32 mouse cellular contexts compared by ENCODE assay signal in the genomic region with DNA sequence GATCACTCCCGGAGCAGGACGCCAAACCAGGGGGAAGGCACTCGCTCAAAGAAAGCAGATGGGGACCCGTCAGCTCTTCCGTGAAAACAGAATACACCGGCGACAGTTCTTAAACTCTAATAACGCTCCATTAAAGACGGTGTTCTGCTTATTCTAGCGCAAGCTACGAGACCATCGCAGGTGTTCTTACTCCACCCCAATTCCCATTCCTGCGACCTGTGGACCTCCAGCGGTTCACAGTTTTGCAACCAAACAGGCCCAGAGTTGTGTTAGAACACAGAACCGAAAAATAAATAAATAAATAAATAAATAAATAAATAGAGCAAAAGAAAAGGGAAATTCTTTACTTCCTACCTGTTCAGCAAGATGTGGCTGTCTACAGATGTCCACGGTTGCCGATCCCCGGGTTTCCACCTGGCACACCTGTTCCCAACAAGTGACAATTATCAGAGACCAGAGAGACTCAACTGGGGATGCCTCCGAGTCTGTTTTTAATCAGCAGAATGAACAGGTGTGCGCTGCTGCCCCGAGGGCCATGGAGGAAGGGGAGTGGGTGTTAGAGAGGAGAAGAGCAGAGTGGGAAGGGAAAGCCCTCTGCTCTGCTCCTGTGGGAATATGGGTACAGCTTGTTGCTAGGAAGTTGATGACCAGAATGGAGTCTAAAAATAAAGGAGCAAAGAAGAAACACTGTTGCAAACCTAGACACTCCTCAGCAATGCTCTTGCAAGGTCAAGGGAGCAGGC. TPM values are rescaled to one million over a fixed set of nuclear protein-coding genes. Genes with fewer than 3 reads are reported as not detected.
"Had no signal": no experiment of that assay in that cellular context is flagged by ENCODE, and none has a peak within 500 bp of the region (broad histone marks: within the 10 kb centered on the region; RNA-seq: fewer than 3 reads in every experiment).

A gene (minus strand): TSS at position 51 of the 743 bp plus-strand sequence.

- H3K27me3 ChIP-seq: forebrain, embryonic 12.5 days; forebrain, embryonic 13.5 days; forebrain, embryonic 15.5 days had no signal

- H3K36me3 ChIP-seq: embryonic facial prominence, embryonic 12.5 days; embryonic facial prominence, embryonic 13.5 days; forebrain, embryonic 10.5 days; forebrain, embryonic 12.5 days; forebrain, embryonic 15.5 days; heart, embryonic 10.5 days had no signal

- H3K4me2 ChIP-seq: embryonic facial prominence, embryonic 12.5 days; embryonic facial prominence, embryonic 13.5 days; forebrain, embryonic 12.5 days; forebrain, embryonic 13.5 days; forebrain, embryonic 15.5 days; heart, embryonic 11.5 days had no signal

- DNase-seq: cerebellum, adult 2 months; cerebellum, adult 8-10 months; cerebellum, adult 9-10 months; cerebellum, adult 9-11 months; cerebellum, postnatal 10 days; cerebellum, postnatal 14 days; cerebellum, postnatal 25 days; cerebellum, postnatal 36 days; embryo, embryonic 11 days; forebrain, postnatal 0 days; gastrocnemius, adult 2 months; gastrocnemius, postnatal 10 days; gastrocnemius, postnatal 14 days; gastrocnemius, postnatal 25 days; gastrocnemius, postnatal 36 days; heart, adult 11 months; heart, adult 18-20 months had no signal

- H3K4me1 ChIP-seq: embryonic facial prominence, embryonic 12.5 days; embryonic facial prominence, embryonic 13.5 days; forebrain, embryonic 10.5 days; forebrain, embryonic 12.5 days; forebrain, embryonic 13.5 days; forebrain, embryonic 15.5 days had no signal

- H3K4me3 ChIP-seq: embryonic facial prominence, embryonic 12.5 days; embryonic facial prominence, embryonic 13.5 days; erythroblast, embryonic 14.5 days; forebrain, embryonic 10.5 days; forebrain, embryonic 12.5 days; forebrain, embryonic 13.5 days; forebrain, embryonic 15.5 days; gastrocnemius, adult 2 months; heart, embryonic 10.5 days had no signal

- H3K27ac ChIP-seq: embryonic facial prominence, embryonic 12.5 days; embryonic facial prominence, embryonic 13.5 days; forebrain, embryonic 10.5 days; forebrain, embryonic 12.5 days; forebrain, embryonic 13.5 days; forebrain, embryonic 15.5 days; gastrocnemius, adult 2 months; heart, embryonic 10.5 days had no signal

- ATAC-seq: forebrain, embryonic 13.5 days; forebrain, embryonic 14.5 days; forebrain, embryonic 15.5 days; forebrain, embryonic 16.5 days; forebrain, postnatal 0 days had no signal

- H3K9me3 ChIP-seq: embryonic facial prominence, embryonic 12.5 days; embryonic facial prominence, embryonic 13.5 days; forebrain, embryonic 10.5 days; forebrain, embryonic 12.5 days; forebrain, embryonic 13.5 days; forebrain, embryonic 15.5 days; heart, embryonic 10.5 days had no signal

- H3K9ac ChIP-seq: embryonic facial prominence, embryonic 12.5 days; embryonic facial prominence, embryonic 13.5 days; forebrain, embryonic 12.5 days; forebrain, embryonic 13.5 days; forebrain, embryonic 15.5 days; forebrain, postnatal 0 days had no signal

RNA-seq across cellular contexts. Expression of the gene that starts here (rescaled TPM):
- total RNA-seq: common myeloid progenitor, adult 5-6 weeks; forebrain, postnatal 0 days; gastrocnemius, adult 2 months; granulocyte monocyte progenitor cell, adult 5-6 weeks; heart, adult 18-20 months; heart, adult 8-10 months had no signal
- polyA plus RNA-seq: cerebellum, adult 2 months; cortical plate, adult 2 months; erythroblast, embryonic 14.5 days; forebrain, embryonic 10.5 days; forebrain, embryonic 13.5 days; forebrain, embryonic 14.5 days; forebrain, embryonic 15.5 days; forebrain, embryonic 16.5 days; forebrain, postnatal 0 days; heart, embryonic 10.5 days; heart, embryonic 11.5 days had no signal
